Mouse (Mus musculus) ovary, postnatal 14 days (tissue): ENCODE data around the gene Gab3.
"Not testable (repeated sequence)": the region's sequence is repeated elsewhere in the genome, so short reads cannot be mapped to it uniquely, and the experiment has no call there.

Experiments used
- DNase-seq: peaks from one replicate; pipeline ENCODE4 v3.0.0; 2022; ENCODE audit warnings: low spot score

The Gab3 gene

GRCm38 (mm10) chrX:75034054-75034453 lies 51.2 kb downstream of the Gab3 start:
- DNase-seq, result not testable (repeated sequence)

DNA sequence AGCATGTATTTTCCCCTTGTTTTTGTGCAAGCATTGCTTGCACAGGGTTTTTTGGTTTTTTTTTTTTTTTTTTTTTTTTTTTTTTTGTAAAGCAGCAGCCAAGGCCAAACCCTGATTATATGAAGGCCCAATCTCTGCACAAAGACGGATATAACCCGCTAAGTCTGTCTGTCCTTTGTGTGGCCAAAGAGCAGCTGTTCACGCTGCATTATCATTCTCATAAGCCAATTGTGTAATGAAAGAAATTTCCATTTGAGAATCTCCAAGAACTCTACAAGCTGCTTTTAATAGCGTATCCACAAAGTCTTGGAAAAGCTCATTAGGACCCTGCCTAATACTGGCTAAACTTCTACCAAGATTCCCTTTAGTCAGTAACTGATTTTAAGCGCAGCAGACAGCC lies 101.5 kb downstream of the Gab3 start:
- DNase-seq, result no peak

DNA sequence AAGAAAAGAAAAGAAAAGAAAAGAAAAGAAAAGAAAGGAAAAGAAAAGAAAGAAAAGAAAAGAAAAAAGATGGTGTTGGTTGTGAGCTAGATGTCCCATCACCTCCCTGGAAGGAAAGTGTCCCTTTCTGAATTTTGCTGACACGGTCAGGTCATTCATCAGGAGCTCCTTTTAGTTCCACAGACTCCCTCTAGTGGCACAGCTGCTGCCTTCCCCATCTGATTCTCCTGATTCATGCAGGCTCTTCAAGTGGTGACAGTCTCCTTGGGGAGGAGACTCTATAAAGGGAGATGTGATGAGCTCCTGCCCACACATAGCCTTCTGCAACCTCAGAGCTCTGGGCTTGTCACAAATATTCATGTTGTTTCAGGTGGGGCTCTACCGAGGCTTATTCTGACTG lies 122.4 kb downstream of the Gab3 start:
- DNase-seq, result not testable (repeated sequence)

DNA sequence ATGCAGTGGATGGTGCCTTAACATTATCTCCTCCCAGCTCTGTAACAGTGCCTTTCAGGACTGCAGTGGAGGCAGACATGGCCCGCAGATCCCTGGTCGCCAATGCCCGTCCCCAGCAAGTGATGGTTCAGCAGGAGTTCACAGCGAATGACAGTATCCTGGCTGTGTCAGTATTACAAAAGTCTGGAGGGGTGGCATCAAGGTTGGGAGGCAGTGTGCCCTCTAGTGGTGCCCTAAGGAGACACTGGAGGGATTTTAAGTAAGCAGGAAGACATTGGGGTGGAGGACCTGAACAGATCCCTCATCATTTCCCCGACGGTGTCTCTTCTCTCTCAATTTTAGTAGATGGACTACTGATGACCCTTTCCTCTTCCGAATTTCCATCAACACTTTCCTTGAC lies 126.1 kb downstream of the Gab3 start:
- DNase-seq, result not testable (repeated sequence)
